Mouse (Mus musculus): ENCODE results near the gene Papss1. TPM values are rescaled to one million over a fixed set of nuclear protein-coding genes. Genes with fewer than 3 reads are reported as not detected.

The Papss1 gene
- polyA plus RNA-seq, 1 experiment from 2014 or later: 152 TPM

Other genes starting within 250 kb of the Papss1 start
- gene Sgms2, start 73.4 kb upstream of the Papss1 start, polyA plus RNA-seq (2015; fragmentation: Nextera tagmentation; extraction: Ambion mirVana): 10.5 and 13.2 TPM in 2 replicates